ENCODE assay signal across 22 mouse cellular contexts in the genomic region with DNA sequence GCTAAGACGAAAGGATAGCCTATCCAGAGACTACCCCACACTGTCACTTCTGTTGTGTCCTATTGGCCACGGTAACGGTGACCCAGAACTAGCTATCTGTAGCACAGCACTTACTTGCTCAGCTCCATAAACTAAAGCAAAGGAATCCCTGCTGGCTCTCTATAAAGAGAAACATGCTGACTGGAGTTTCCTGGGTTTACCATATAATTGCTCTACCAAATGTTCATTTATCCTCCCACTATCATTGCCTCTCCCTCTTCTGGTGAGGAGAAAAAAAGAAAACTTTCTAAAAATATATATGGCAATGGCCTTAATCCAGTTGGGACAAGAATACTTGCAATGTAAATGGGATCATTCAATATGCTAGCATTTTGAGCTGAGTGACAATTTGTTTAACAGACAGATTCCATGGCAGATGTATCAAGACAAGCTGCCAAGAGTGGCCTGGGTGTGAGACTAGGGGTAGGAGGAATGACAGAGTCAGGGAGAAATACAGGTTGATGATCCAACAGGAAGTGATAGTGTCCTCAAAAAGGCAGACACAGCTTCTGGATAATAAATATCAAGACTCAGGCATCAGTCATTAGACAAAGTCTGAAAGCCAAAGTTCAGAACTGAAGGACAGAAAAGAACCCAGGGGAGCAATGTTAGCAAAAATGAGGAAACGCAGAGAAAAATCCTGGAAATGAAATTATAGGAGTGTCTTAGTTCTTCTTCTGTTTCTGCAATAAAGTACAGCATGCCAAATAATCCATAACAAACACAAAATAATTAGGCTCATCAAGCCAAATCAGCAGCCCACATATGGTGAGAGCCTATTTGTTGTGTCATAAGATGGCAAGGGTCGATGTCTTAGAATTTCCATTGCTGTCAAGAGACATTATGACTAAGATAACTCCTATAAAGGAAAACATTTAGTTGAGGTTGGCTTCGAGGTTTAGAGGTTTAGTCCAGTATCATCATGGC.
A peak's percentile ranks its signal among the peaks of the same experiment; 100 is the strongest.
DNase-seq lines count a peak whose midpoint lies in the region; ATAC-seq lines count a peak whose summit lies in the region.
"Had no signal": no experiment of that assay in that cellular context is flagged by ENCODE, and none has a peak within 500 bp of the region (broad histone marks: within the 10 kb centered on the region; RNA-seq: fewer than 3 reads in every experiment).

No protein-coding gene starts in this region.

- H3K9ac ChIP-seq in forebrain, embryonic 14.5 days (ENCODE audit: low read length), result no peak overlapping the region
- H3K9ac ChIP-seq in forebrain, embryonic 11.5 days (ENCODE audit: low read length), result no peak overlapping the region
- H3K9ac ChIP-seq: embryonic facial prominence, embryonic 13.5 days; liver, embryonic 12.5 days; lung, embryonic 14.5 days; midbrain, embryonic 12.5 days; neural tube, embryonic 15.5 days had no signal

- H3K36me3 ChIP-seq in forebrain, embryonic 14.5 days (ENCODE audit: control insufficient read depth, insufficient read depth, low read length), result no peaks in the 10 kb centered on the region
- no peaks in the 10 kb centered on the region for H3K36me3 ChIP-seq in forebrain, embryonic 11.5 days (ENCODE audit: control insufficient read depth, insufficient read depth, low read length)
- H3K36me3 ChIP-seq: embryonic facial prominence, embryonic 13.5 days; hindbrain, embryonic 10.5 days; liver, embryonic 12.5 days; midbrain, embryonic 12.5 days; neural tube, embryonic 15.5 days had no signal

- H3K4me3 ChIP-seq in forebrain, embryonic 14.5 days (ENCODE audit: low read depth, low read length), result no peak overlapping the region
- no peak overlapping the region for H3K4me3 ChIP-seq in forebrain, embryonic 11.5 days (ENCODE audit: low read depth, low read length)
- H3K4me3 ChIP-seq: embryonic facial prominence, embryonic 13.5 days; hindbrain, embryonic 10.5 days; liver, embryonic 12.5 days; midbrain, embryonic 12.5 days; neural tube, embryonic 15.5 days had no signal

- 78% methylated on average over 6 of the region's 6 CpGs for WGBS in forebrain, embryonic 14.5 days
- WGBS in forebrain, embryonic 11.5 days, result 93% methylated on average over 6 of the region's 6 CpGs

- H3K27ac ChIP-seq in forebrain, embryonic 14.5 days (ENCODE audit: low read depth, low read length), result no peak overlapping the region
- H3K27ac ChIP-seq in forebrain, embryonic 11.5 days (ENCODE audit: low read depth, low read length), result no peak overlapping the region
- H3K27ac ChIP-seq: embryonic facial prominence, embryonic 13.5 days; hindbrain, embryonic 10.5 days; liver, embryonic 12.5 days; macrophage; midbrain, embryonic 12.5 days; neural tube, embryonic 15.5 days had no signal

- H3K9me3 ChIP-seq in forebrain, embryonic 14.5 days (replicated peaks; ENCODE audit: control insufficient read depth, low read length), result no peaks in the 10 kb centered on the region
- no peaks in the 10 kb centered on the region for H3K9me3 ChIP-seq in forebrain, embryonic 11.5 days (ENCODE audit: control insufficient read depth, low read length)
- H3K9me3 ChIP-seq: embryonic facial prominence, embryonic 13.5 days; hindbrain, embryonic 10.5 days; liver, embryonic 12.5 days; midbrain, embryonic 12.5 days; neural tube, embryonic 15.5 days had no signal

- peak; percentile 83 for DNase-seq in forebrain, embryonic 14.5 days (ENCODE audit: low spot score)
- DNase-seq in forebrain, embryonic 11.5 days (ENCODE audit: low spot score), result no peak
- DNase-seq in right cerebral cortex, adult 18-20 months, result peak; percentile 34
- no peak for DNase-seq in right cerebral cortex, postnatal 14 days
- peak; percentile 20 to 31 for DNase-seq in layer of hippocampus, adult 8-10 months (ENCODE audit: low spot score in 2 of 2)
- no peak for DNase-seq in cerebellum, adult 9-11 months
- DNase-seq in adrenal gland, adult 18-20 months (ENCODE audit: low spot score in 2 of 2), result no peak
- DNase-seq: adrenal gland, adult 2 months; cerebellum, adult 2 months; gastrocnemius, postnatal 25 days; kidney, adult 2 months; kidney, postnatal 25 days; lung, embryonic 14.5 days; thymus, postnatal 14 days had no signal

- peak; percentile 84 for ATAC-seq in forebrain, embryonic 14.5 days
- no peak for ATAC-seq in forebrain, embryonic 11.5 days (replicated peaks; ENCODE audit: low FRiP score)
- ATAC-seq in megakaryocyte, adult 5-6 weeks (ENCODE audit: poor library complexity, severe bottlenecking), result no peak
- ATAC-seq: liver, embryonic 12.5 days had no signal

- no peak overlapping the region for H3K4me2 ChIP-seq in forebrain, embryonic 14.5 days (ENCODE audit: low read length)
- no peak overlapping the region for H3K4me2 ChIP-seq in forebrain, embryonic 11.5 days (ENCODE audit: low read depth, low read length, severe bottlenecking)
- H3K4me2 ChIP-seq: embryonic facial prominence, embryonic 13.5 days; liver, embryonic 12.5 days; lung, embryonic 14.5 days; midbrain, embryonic 12.5 days; neural tube, embryonic 15.5 days had no signal

- H3K4me1 ChIP-seq in forebrain, embryonic 14.5 days (ENCODE audit: control insufficient read depth, insufficient read depth, low read length), result no peaks in the 10 kb centered on the region
- H3K4me1 ChIP-seq in forebrain, embryonic 11.5 days (replicated peaks; ENCODE audit: control insufficient read depth, insufficient read depth, low read length), result no peaks in the 10 kb centered on the region
- H3K4me1 ChIP-seq: embryonic facial prominence, embryonic 13.5 days; hindbrain, embryonic 10.5 days; liver, embryonic 12.5 days; midbrain, embryonic 12.5 days; neural tube, embryonic 15.5 days had no signal

- H3K27me3 ChIP-seq in forebrain, embryonic 14.5 days (replicated peaks; ENCODE audit: control insufficient read depth, insufficient read depth, low read length), result no peaks in the 10 kb centered on the region
- H3K27me3 ChIP-seq in forebrain, embryonic 11.5 days (ENCODE audit: control insufficient read depth, insufficient read depth, low read length), result no peaks in the 10 kb centered on the region
- H3K27me3 ChIP-seq: CH12.LX; embryonic facial prominence, embryonic 13.5 days; liver, embryonic 12.5 days; midbrain, embryonic 12.5 days; neural tube, embryonic 15.5 days had no signal

Comparison
In these comparisons a context has a peak if more than half of its experiments do, and no peak if none do; other contexts are left out.
1. DNase-seq: peak in forebrain, embryonic 14.5 days (single experiment), right cerebral cortex, adult 18-20 months (single experiment) and layer of hippocampus, adult 8-10 months (2 of 2); none in forebrain, embryonic 11.5 days (single experiment), right cerebral cortex, postnatal 14 days (single experiment), cerebellum, adult 9-11 months (single experiment) and adrenal gland, adult 18-20 months (0 of 2).